Mouse (Mus musculus) stomach, postnatal 0 days (tissue): ENCODE measurements around the gene Cd59b.

ENCODE experiments used
- CTCF ChIP-seq: IDR thresholded peaks from 2 replicates; pipeline ENCODE4 v1.5.1; 2016; ENCODE audit warnings: antibody characterized with exemption, low read depth, mild to moderate bottlenecking, moderate library complexity
- EP300 ChIP-seq: optimal IDR thresholded peaks from 2 replicates; pipeline ENCODE3; 2016; ENCODE audit warnings: antibody characterized with exemption

GRCm38 (mm10) chr2:104128803-104129531, 59.3 kb downstream of the Cd59b start:
- no peak for TF ChIP-seq CTCF
- TF ChIP-seq EP300 = no peak
